In the genomic region with DNA sequence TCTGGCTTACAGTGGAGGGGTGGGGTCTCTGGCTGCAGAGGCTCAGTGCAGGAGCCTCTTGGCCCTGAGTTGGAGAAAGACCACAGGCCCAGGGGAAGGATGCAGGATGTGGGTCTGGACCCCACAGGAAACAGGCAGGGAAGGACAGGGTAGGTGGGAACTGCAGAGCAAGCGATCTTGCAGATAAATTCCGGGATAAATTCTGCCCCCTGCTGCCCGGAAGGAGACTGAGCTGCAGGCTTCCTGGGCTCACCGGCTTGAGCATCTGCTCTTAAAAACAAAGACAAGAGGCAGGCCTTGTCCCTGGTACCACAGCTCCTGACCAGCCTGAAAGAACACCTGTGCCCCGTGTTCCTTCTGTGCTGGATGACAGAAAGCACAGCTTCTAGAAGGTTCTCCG, we compare ENCODE assay signal across 10 mouse cellular contexts.
DNase-seq lines count a peak whose midpoint lies in the region; ATAC-seq and TF ChIP-seq lines count a peak whose summit lies in the region.
"Had no signal": no experiment of that assay in that cellular context is flagged by ENCODE, and none has a peak within 500 bp of the region (broad histone marks: within the 10 kb centered on the region; RNA-seq: fewer than 3 reads in every experiment).

No protein-coding gene starts in this region.

- H3K4me3 ChIP-seq in heart, embryonic 12.5 days: no peak overlapping the region
- no peak overlapping the region for H3K4me3 ChIP-seq in embryonic fibroblast, embryonic 13.5 days (ENCODE audit: insufficient read depth, low read length)
- H3K4me3 ChIP-seq: heart, embryonic 13.5 days; megakaryocyte, embryonic 14.5 days had no signal

- ATAC-seq in heart, embryonic 12.5 days (ENCODE audit: insufficient number of reproducible peaks, low FRiP score): no peak

- intact Hi-C loops in heart, postnatal 10 days (cut with DNase I): loop anchor here (5.0 kb wide), 1 partner anchor 201 kb away; no protein-coding TSS in a partner anchor

- no peak overlapping the region for H3K9ac ChIP-seq in heart, embryonic 12.5 days
- H3K9ac ChIP-seq: heart, embryonic 13.5 days had no signal

- WGBS in heart, embryonic 12.5 days: 12% methylated on average over 6 of the region's 6 CpGs

- no peak for TF ChIP-seq POLR2A in embryonic fibroblast, embryonic 13.5 days (IDR thresholded peaks at IDR 0.05; ENCODE audit: low read depth, low read length)

- no peak overlapping the region for H3K4me2 ChIP-seq in heart, embryonic 12.5 days
- H3K4me2 ChIP-seq: heart, embryonic 13.5 days had no signal

- DNase-seq in heart, postnatal 10 days: peak; percentile 6 to 15
- peak; percentile 56 for DNase-seq in ZHBTc4 (ENCODE audit: low read depth, low spot score)
- DNase-seq in kidney, postnatal 4 days: peak; percentile 67 to 70
- DNase-seq in retina, postnatal 1 day: peak; percentile 72
- no peak for DNase-seq in natural killer cell, adult 2 months (ENCODE audit: low spot score in 2 of 2)
- no peak for DNase-seq in thymus, postnatal 14 days

- peaks cover 4% of the 10 kb centered on the region; the same call in 1 of the 2 replicates for H3K9me3 ChIP-seq in heart, embryonic 12.5 days (replicated peaks)
- H3K9me3 ChIP-seq: heart, embryonic 13.5 days had no signal

- H3K36me3 ChIP-seq in heart, embryonic 12.5 days: no peaks in the 10 kb centered on the region
- H3K36me3 ChIP-seq: heart, embryonic 13.5 days had no signal

- no peak overlapping the region for H3K27ac ChIP-seq in heart, embryonic 12.5 days (ENCODE audit: poor library complexity, severe bottlenecking)
- H3K27ac ChIP-seq in embryonic fibroblast, embryonic 13.5 days (ENCODE audit: insufficient read depth, low read length): no peak overlapping the region
- H3K27ac ChIP-seq: heart, embryonic 13.5 days had no signal

- TF ChIP-seq CTCF in embryonic fibroblast, embryonic 13.5 days (IDR thresholded peaks at IDR 0.05; ENCODE audit: borderline replicate concordance, insufficient read depth, low read length): 0 out of 2 replicates have a peak, but pooled peaks have one; percentile 7

- no peaks in the 10 kb centered on the region for H3K4me1 ChIP-seq in heart, embryonic 12.5 days (replicated peaks)
- no peaks in the 10 kb centered on the region for H3K4me1 ChIP-seq in embryonic fibroblast, embryonic 13.5 days (ENCODE audit: control insufficient read depth, insufficient read depth, low read length)
- H3K4me1 ChIP-seq: heart, embryonic 13.5 days; megakaryocyte, embryonic 14.5 days had no signal

- H3K27me3 ChIP-seq in heart, embryonic 12.5 days (replicated peaks): peaks cover 10% of the 10 kb centered on the region
- H3K27me3 ChIP-seq: megakaryocyte, embryonic 14.5 days had no signal

Comparison
In these comparisons a context has a peak if more than half of its experiments do, and no peak if none do; other contexts are left out.
1. DNase-seq: peak in heart, postnatal 10 days (2 of 2), ZHBTc4 (single experiment), kidney, postnatal 4 days (2 of 2) and retina, postnatal 1 day (single experiment); none in natural killer cell, adult 2 months (0 of 2) and thymus, postnatal 14 days (single experiment).